Mouse (Mus musculus) liver, postnatal 0 days (tissue): ENCODE results near the gene Pard3b. TPM values are rescaled to one million over a fixed set of nuclear protein-coding genes. Genes with fewer than 3 reads are reported as not detected.

Experiments
- ATAC-seq: fragments of 200-750 bp; cut with Nextera tagmentation; 2 replicates; pipeline ENCODE4 v1.8.0; 2017; ENCODE audit warnings: mild to moderate bottlenecking, moderate library complexity
- DNase-seq: peaks from one replicate; pipeline ENCODE4 v3.0.0-alpha.2; 2016
- H3K27ac ChIP-seq: fragments of 300-500 bp; sonication (generic); 2 replicates; pipeline ENCODE4 v1.5.1; 2014; ENCODE audit warnings: antibody characterized with exemption, moderate library complexity, mild to moderate bottlenecking, low read depth
- H3K27me3 ChIP-seq: fragments of 300-500 bp; sonication (generic); 2 replicates; pipeline ENCODE4 v1.6.1; 2014; ENCODE audit warnings: low read length, control low read depth, mixed read lengths; ENCODE audit not compliant: insufficient read depth
- H3K36me3 ChIP-seq: fragments of 300-500 bp; sonication (generic); replicated peaks from 2 replicates; pipeline ENCODE4 v1.6.1; 2014; ENCODE audit warnings: mild to moderate bottlenecking, control low read depth, low read length, moderate library complexity, mixed read lengths; ENCODE audit not compliant: insufficient read depth
- H3K4me1 ChIP-seq: fragments of 300-500 bp; sonication (generic); 2 replicates; pipeline ENCODE4 v1.6.1; 2014; ENCODE audit warnings: antibody characterized with exemption, mild to moderate bottlenecking, control low read depth; ENCODE audit not compliant: insufficient read depth
- H3K4me2 ChIP-seq: fragments of 300-500 bp; sonication (generic); 2 replicates; pipeline ENCODE4 v1.6.1; 2014; ENCODE audit warnings: low read depth, mild to moderate bottlenecking, low read length, moderate library complexity, mixed read lengths
- H3K4me3 ChIP-seq: fragments of 300-500 bp; sonication (generic); 2 replicates; pipeline ENCODE4 v1.5.1; 2014; ENCODE audit warnings: low read depth, low read length
- H3K9ac ChIP-seq: fragments of 300-500 bp; sonication (generic); replicated peaks from 2 replicates; pipeline ENCODE4 v1.6.1; 2014; ENCODE audit warnings: mild to moderate bottlenecking, moderate library complexity
- H3K9me3 ChIP-seq: fragments of 300-500 bp; sonication (generic); 2 replicates; pipeline ENCODE4 v1.6.1; 2016; ENCODE audit warnings: mild to moderate bottlenecking, control low read depth, low read length, mixed read lengths
- CTCF ChIP-seq: sonication (generic); IDR thresholded peaks from 2 replicates; pipeline ENCODE4 v1.5.1; 2016; ENCODE audit warnings: antibody characterized with exemption, low read depth
- EP300 ChIP-seq: IDR thresholded peaks from 2 replicates; pipeline ENCODE4 v1.6.1; 2016; ENCODE audit warnings: antibody characterized with exemption, low read depth, mild to moderate bottlenecking
- whole genome bisulfite sequencing: fragments of 180-500 bp; shearing (Covaris S2); extraction: QIAGEN DNeasy Blood & Tissue Kit; methylation state at CpG from one replicate; pipeline ENCODE4 v1.1.7; 2014; ENCODE audit not compliant: insufficient replicate concordance; 5-methylcytosine and 5-hydroxymethylcytosine counted together
- polyA plus RNA-seq: library from polyadenylated mRNA; unstranded; fragments of >200 nt; fragmentation: Nextera tagmentation; extraction: Ambion mirVana; gene quantifications from 2 replicates; pipeline ENCODE4 v1.2.1, GENCODE M21; 2015

The Pard3b gene
- polyA plus RNA-seq, 1 experiment from 2014 or later = 2.8 TPM

DNA sequence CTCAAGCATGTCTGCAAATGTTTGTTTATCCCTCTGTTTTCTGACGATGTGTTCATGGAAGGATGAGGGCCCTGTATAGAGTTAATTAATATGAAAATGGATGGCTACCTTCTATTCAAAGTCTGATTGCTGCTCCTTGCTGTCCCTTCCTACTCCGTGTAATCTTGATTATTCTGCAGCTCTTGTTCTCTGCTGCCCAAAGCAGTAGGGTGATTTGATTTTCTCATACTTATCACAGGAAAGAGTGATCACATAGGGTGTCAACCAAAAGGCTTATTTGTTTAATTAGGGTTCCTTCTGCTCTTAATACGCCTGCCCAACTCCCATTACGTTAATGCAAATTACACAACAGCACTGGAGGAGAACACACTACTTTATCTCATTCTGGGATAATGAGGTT lies 716.9 kb downstream of the Pard3b start:
- DNase-seq = no peak
- TF ChIP-seq EP300 = no peak
- no peak for TF ChIP-seq CTCF
- Histone ChIP-seq H3K36me3 (no peaks in the 10 kb centered on the region), H3K4me2 (no peak overlapping the region), H3K4me3 (no peak overlapping the region), H3K9me3 (no peaks in the 10 kb centered on the region), H3K9ac (no peak overlapping the region), H3K27me3 (no peaks in the 10 kb centered on the region), H3K27ac (no peak overlapping the region), H3K4me1 (no peaks in the 10 kb centered on the region)
- no peak for ATAC-seq
- WGBS = 55% methylated on average over 4 of the region's 4 CpGs

DNA sequence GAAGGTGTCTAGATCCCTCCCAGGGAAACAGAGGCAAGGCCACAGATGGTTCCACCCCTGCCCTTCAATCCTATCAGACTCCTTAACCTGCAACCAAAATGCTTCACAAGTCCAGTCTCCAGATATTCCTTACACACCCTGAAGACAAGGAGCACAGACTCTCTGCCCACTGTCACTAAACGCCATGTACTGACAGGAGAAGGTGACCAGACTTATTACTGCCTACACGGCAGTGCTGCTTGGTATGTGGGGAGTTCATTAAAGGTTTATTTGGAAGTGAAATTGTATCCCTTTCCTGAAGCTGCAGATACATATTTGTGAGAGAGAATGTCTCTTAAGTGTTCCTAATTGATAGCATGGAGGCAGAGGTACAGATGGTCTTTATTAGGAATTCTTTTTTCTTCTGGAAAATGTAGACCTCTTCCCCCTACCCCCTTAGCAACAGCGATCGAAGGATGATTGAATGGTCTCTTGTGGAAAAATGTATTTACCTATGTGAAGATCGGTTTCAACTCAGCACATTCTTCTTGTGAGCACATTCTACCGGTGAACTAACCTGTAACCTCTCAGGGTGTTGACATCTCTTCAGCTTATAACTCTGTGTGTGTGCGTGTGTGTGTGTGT lies 735.9 kb downstream of the Pard3b start:
- H3K36me3 ChIP-seq = no peaks in the 10 kb centered on the region
- H3K9me3 ChIP-seq = no peaks in the 10 kb centered on the region
- H3K4me3 ChIP-seq = no peak overlapping the region
- DNase-seq = no peak
- TF ChIP-seq CTCF (no peak), EP300 (no peak)
- H3K27me3 ChIP-seq = no peaks in the 10 kb centered on the region
- 81% methylated on average over 7 of the region's 7 CpGs for WGBS
- no peaks in the 10 kb centered on the region for H3K4me1 ChIP-seq
- no peak overlapping the region for H3K27ac ChIP-seq
- H3K9ac ChIP-seq = no peak overlapping the region
- ATAC-seq = no peak
- H3K4me2 ChIP-seq = no peak overlapping the region

DNA sequence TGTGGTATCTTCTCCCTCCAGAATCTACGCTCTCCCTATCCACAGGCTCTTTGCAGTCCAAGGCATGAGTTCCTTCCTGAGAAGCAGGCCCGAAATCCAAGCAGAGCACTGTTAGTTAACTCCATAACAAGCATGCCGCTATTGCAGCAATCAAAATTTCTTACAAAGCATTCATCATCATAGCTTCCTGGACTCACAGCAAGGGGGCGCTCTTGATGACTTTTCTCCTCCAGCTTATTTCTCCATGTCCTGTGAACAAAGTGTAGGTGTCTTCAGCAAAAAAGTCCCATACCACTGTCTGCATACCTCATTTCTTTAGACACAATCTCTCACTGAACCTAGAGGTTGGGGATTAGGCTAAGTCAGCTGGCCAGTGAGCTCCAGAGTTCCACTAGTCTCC lies 739.7 kb downstream of the Pard3b start:
- TF ChIP-seq CTCF = peak; percentile 42
- no peak for TF ChIP-seq EP300
- 88% methylated on average over 4 of the region's 4 CpGs for WGBS
- ATAC-seq = no peak
- Histone ChIP-seq H3K36me3 (no peaks in the 10 kb centered on the region), H3K9ac (no peak overlapping the region), H3K4me3 (no peak overlapping the region), H3K4me2 (no peak overlapping the region), H3K27me3 (no peaks in the 10 kb centered on the region), H3K27ac (no peak overlapping the region), H3K4me1 (no peaks in the 10 kb centered on the region), H3K9me3 (no peaks in the 10 kb centered on the region)
- no peak for DNase-seq

DNA sequence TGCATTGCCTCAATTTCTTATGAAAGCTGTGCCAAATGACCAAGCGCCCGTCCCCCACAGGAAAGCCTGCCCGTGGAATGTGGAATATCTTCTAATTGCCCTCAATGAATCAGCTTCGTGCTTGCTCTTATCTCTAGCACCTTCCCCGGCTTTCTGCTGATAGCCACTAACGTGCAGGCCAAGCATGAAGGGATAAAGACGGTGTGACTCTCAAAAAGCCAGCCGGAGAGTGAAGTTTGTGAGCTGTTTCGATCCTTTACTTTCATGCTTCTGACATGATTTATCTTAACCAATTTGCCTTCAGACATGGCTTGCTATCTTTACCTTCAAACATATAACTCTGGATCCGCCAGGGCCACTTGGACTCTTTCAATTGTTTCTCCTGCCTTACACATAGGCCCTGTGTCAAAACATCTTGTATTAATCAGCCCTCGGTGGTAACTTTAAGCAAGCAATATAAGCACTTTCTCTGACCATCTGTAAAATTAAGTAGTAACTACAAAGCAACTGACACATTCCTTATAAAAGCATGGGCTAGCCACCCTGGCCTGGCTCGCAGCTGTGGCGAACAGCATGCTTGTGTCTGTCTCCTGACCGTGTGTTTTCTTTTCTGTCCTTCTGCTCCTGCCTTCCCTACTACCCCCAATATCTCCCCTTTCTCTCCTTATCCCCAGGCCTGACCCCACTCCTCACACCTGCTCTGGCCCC lies 744.3 kb downstream of the Pard3b start:
- H3K9ac ChIP-seq = no peak overlapping the region
- H3K36me3 ChIP-seq = no peaks in the 10 kb centered on the region
- no peaks in the 10 kb centered on the region for H3K27me3 ChIP-seq
- no peaks in the 10 kb centered on the region for H3K4me1 ChIP-seq
- no peak for ATAC-seq
- WGBS = 44% methylated on average over 14 of the region's 14 CpGs
- TF ChIP-seq EP300 (0 out of 2 replicates have a peak, but pooled peaks have one; percentile 20), CTCF (no peak)
- H3K9me3 ChIP-seq = no peaks in the 10 kb centered on the region
- DNase-seq = no peak
- no peak overlapping the region for H3K4me3 ChIP-seq
- H3K27ac ChIP-seq = no peak overlapping the region
- no peak overlapping the region for H3K4me2 ChIP-seq

DNA sequence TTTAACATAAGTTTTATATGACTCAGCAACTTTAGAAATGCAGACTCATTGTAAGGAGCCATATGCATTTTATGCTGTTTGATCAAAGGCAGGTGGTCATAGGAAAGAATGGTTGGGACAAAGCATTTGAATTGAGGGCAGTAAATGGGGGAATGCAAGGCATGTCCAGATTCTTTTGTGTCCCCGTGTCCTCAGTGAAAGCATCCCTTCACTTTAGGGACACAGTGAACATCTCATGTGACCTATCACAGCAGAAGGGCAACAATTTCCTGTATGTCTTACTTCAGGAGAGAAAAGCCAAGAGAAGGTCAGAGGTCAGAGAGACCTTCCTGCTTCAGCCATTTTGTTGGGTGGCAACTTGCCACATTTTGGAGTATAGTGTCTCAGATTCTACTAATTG lies 745.6 kb downstream of the Pard3b start:
- H3K27ac ChIP-seq = no peak overlapping the region
- WGBS = 87% methylated on average over 1 of the region's 1 CpGs
- no peak overlapping the region for H3K9ac ChIP-seq
- no peak overlapping the region for H3K4me3 ChIP-seq
- H3K27me3 ChIP-seq = no peaks in the 10 kb centered on the region
- H3K9me3 ChIP-seq = no peaks in the 10 kb centered on the region
- DNase-seq = no peak
- no peaks in the 10 kb centered on the region for H3K36me3 ChIP-seq
- no peaks in the 10 kb centered on the region for H3K4me1 ChIP-seq
- TF ChIP-seq CTCF = no peak
- no peak for TF ChIP-seq EP300
- no peak for ATAC-seq
- no peak overlapping the region for H3K4me2 ChIP-seq

DNA sequence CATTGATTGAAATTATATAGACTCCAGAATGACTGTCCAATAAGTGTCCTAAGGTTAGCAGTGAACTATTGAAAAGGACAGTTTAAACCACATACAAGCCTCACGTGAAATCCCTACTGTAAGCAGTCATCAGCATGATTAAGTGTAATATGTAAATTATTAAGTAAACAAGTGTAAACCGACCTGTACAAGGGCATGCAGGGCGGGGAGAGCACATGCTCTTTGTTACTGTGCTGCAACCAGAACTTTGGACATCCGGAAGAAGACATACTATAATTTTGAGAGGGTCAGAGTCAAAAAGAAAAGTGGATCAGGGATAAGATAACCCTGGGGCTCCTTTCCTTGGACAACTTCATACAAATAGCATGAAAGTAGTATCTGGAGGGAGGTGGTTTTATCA lies 749.4 kb downstream of the Pard3b start:
- Histone ChIP-seq H3K9ac (no peak overlapping the region), H3K9me3 (no peaks in the 10 kb centered on the region), H3K4me2 (no peak overlapping the region), H3K27me3 (no peaks in the 10 kb centered on the region), H3K4me3 (no peak overlapping the region), H3K36me3 (no peaks in the 10 kb centered on the region), H3K4me1 (no peaks in the 10 kb centered on the region), H3K27ac (no peak overlapping the region)
- no peak for DNase-seq
- WGBS = 59% methylated on average over 4 of the region's 4 CpGs
- TF ChIP-seq CTCF = no peak
- TF ChIP-seq EP300 = no peak
- no peak for ATAC-seq
